Mouse (Mus musculus) thymus, adult 2 months (tissue): ENCODE data around the gene Fndc3b. TPM values are rescaled to one million over a fixed set of nuclear protein-coding genes. Genes with fewer than 3 reads are reported as not detected.

Source experiments
- DNase-seq: peaks from one replicate; pipeline ENCODE4 v3.0.0; 2021
- H3K27ac ChIP-seq: fragments of 200-500 bp; 2 replicates; pipeline ENCODE4 v1.5.1; 2012; ENCODE audit warnings: low read length, control low read depth; ENCODE audit not compliant: control insufficient read depth, insufficient read depth
- H3K27me3 ChIP-seq: fragments of 200-500 bp; 2 replicates; pipeline ENCODE4 v1.6.1; 2012; ENCODE audit warnings: mild to moderate bottlenecking, low read length, moderate library complexity, mixed read lengths; ENCODE audit not compliant: control insufficient read depth, insufficient read depth
- H3K36me3 ChIP-seq: fragments of 200-500 bp; 2 replicates; pipeline ENCODE4 v1.6.1; 2012; ENCODE audit warnings: mild to moderate bottlenecking, low read length, moderate library complexity; ENCODE audit not compliant: control insufficient read depth, insufficient read depth
- H3K4me1 ChIP-seq: fragments of 200-500 bp; replicated peaks from 2 replicates; pipeline ENCODE4 v1.6.1; 2012; ENCODE audit warnings: low read length; ENCODE audit not compliant: control insufficient read depth, insufficient read depth
- H3K4me3 ChIP-seq: fragments of 200-500 bp; 2 replicates; pipeline ENCODE4 v1.5.1; 2012; ENCODE audit warnings: mild to moderate bottlenecking, low read length, control low read depth, moderate library complexity; ENCODE audit not compliant: control insufficient read depth, insufficient read depth
- CTCF ChIP-seq: fragments of 200-500 bp; IDR thresholded peaks from 2 replicates; pipeline ENCODE4 v1.5.1; 2012; ENCODE audit warnings: mild to moderate bottlenecking, control low read depth, low read length, moderate library complexity, borderline replicate concordance; ENCODE audit not compliant: control insufficient read depth, poor library complexity, insufficient read depth; ENCODE audit errors: extremely low read depth
- POLR2A ChIP-seq: fragments of 200-500 bp; IDR thresholded peaks from 2 replicates; pipeline ENCODE4 v1.6.1; 2012; ENCODE audit warnings: mild to moderate bottlenecking, low read length, control low read depth, moderate library complexity; ENCODE audit not compliant: control insufficient read depth, poor library complexity, insufficient read depth; ENCODE audit errors: extremely low read depth
- WGBS: fragments of 180-500 bp; shearing (Covaris S2); methylation state at CpG from one replicate; pipeline ENCODE4 v1.1.7; 2018; 5-methylcytosine and 5-hydroxymethylcytosine counted together
- polyA plus RNA-seq: library from polyadenylated mRNA; depleted of rRNA; stranded (reverse); fragments of >200 nt; gene quantifications from 2 replicates; pipeline ENCODE4 v1.2.3, GENCODE M21; 2012

Fndc3b gene
- polyA plus RNA-seq, 1 experiment, result 4.7 TPM

DNA sequence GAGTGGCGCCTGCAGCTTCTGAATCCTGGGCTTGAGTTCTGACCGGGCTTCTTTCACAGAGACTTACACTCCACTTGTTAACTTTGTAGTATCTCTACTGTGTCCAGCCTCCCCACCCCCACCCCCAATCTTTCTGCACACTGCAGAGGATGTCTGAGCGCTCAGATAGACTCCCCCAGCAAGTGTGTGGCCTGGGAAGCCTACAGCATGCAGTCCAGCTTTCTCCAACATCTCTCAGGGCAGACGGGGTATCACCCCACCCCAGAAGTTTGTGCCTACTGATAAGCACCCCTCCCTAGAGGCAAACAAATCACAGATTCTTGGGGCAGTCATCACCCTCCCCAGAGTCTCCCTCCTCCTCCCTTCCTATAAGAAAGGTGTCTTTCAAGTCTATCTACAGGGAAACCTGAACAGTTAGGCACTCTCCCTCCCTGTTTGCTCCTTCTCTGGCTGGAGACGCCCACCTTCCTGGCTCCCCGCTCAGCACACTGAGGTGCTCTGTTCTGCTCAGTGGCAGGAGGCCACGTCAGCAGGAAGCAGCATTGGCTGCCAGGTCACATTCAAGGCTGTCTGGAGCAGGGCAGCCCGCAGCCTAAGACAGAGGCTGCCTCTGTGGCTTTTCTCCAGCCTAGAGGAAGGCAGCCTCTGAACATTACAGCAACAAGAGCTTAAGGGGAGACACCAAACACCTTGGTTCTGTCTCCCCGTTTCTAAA lies 103.9 kb downstream of the Fndc3b start:
- WGBS, result 38% methylated on average over 9 of the region's 9 CpGs
- no peaks in the 10 kb centered on the region for H3K27me3 ChIP-seq
- no peaks in the 10 kb centered on the region for H3K4me1 ChIP-seq
- no peak overlapping the region for H3K27ac ChIP-seq
- no peak overlapping the region for H3K4me3 ChIP-seq
- H3K36me3 ChIP-seq, result no peaks in the 10 kb centered on the region
- TF ChIP-seq POLR2A, result no peak
- peak; percentile 12 for DNase-seq

GRCm38 (mm10) chr3:27606626-27607025 lies 104.5 kb downstream of the Fndc3b start:
- H3K4me1 ChIP-seq, result no peaks in the 10 kb centered on the region

GRCm38 (mm10) chr3:27605613-27606012 lies 105.5 kb downstream of the Fndc3b start:
- H3K4me1 ChIP-seq, result no peaks in the 10 kb centered on the region
- WGBS, result 95% methylated on average over 4 of the region's 4 CpGs
- H3K27me3 ChIP-seq, result no peaks in the 10 kb centered on the region
- no peak overlapping the region for H3K4me3 ChIP-seq
- no peak overlapping the region for H3K27ac ChIP-seq
- no peak for DNase-seq
- TF ChIP-seq CTCF, result no peak
- H3K36me3 ChIP-seq, result no peaks in the 10 kb centered on the region

More at GRCm38 (mm10) chr3:27606626-27607025, 104.5 kb downstream of the Fndc3b start:
- WGBS, result 75% methylated on average over 6 of the region's 6 CpGs
- H3K27me3 ChIP-seq, result no peaks in the 10 kb centered on the region
- TF ChIP-seq POLR2A (no peak), CTCF (no peak)
- no peak for DNase-seq
- no peak overlapping the region for H3K4me3 ChIP-seq
- H3K27ac ChIP-seq, result no peak overlapping the region
- no peaks in the 10 kb centered on the region for H3K36me3 ChIP-seq

GRCm38 (mm10) chr3:27605081-27605480 lies 106.0 kb downstream of the Fndc3b start:
- WGBS, result 95% methylated on average over 3 of the region's 3 CpGs
- no peak for DNase-seq
- Histone ChIP-seq H3K4me3 (no peak overlapping the region), H3K4me1 (no peaks in the 10 kb centered on the region), H3K27ac (no peak overlapping the region), H3K36me3 (no peaks in the 10 kb centered on the region), H3K27me3 (no peaks in the 10 kb centered on the region)
- TF ChIP-seq CTCF, result no peak
- TF ChIP-seq POLR2A, result no peak

DNA sequence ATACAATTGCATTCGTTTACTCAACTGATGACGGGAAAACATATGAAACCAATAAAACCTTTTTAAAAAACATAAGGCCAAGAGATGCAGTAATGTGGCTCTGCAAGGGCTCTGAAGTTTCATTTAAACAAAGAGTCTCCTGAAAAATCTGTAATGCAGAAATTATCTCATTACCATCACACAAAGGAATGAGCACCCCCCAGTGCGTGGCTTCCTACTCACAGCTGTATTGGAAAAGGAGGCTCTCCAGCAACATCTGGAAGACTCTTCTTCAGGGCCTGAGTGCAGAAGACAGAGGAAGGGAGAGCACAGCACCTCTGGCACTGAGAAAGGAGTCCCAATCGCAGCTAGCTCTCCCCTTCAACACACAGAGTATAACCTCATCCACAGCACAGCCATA lies 106.5 kb downstream of the Fndc3b start:
- DNase-seq, result no peak
- Histone ChIP-seq H3K27me3 (no peaks in the 10 kb centered on the region), H3K4me1 (no peaks in the 10 kb centered on the region), H3K36me3 (no peaks in the 10 kb centered on the region), H3K4me3 (no peak overlapping the region), H3K27ac (no peak overlapping the region)
- WGBS, result 93% methylated on average over 4 of the region's 4 CpGs
- TF ChIP-seq CTCF (no peak), POLR2A (no peak)

- DNase-seq, result no peak
Observed at GRCm38 (mm10) chr3:27603905-27604620, 107.0 kb downstream of the Fndc3b start.

GRCm38 (mm10) chr3:27600645-27601044 lies 110.5 kb downstream of the Fndc3b start:
- no peak for DNase-seq
- H3K36me3 ChIP-seq, result no peaks in the 10 kb centered on the region
- TF ChIP-seq POLR2A (no peak), CTCF (no peak)
- H3K4me3 ChIP-seq, result no peak overlapping the region
- no peaks in the 10 kb centered on the region for H3K4me1 ChIP-seq
- H3K27me3 ChIP-seq, result no peaks in the 10 kb centered on the region
- WGBS, result 72% methylated on average over 7 of the region's 7 CpGs
- no peak overlapping the region for H3K27ac ChIP-seq

More at GRCm38 (mm10) chr3:27603905-27604620, 107.0 kb downstream of the Fndc3b start:
- Histone ChIP-seq H3K27ac (no peak overlapping the region), H3K27me3 (no peaks in the 10 kb centered on the region), H3K36me3 (no peaks in the 10 kb centered on the region), H3K4me1 (no peaks in the 10 kb centered on the region), H3K4me3 (no peak overlapping the region)
- 90% methylated on average over 13 of the region's 13 CpGs for WGBS
- no peak for TF ChIP-seq CTCF
- TF ChIP-seq POLR2A, result no peak
